Mouse (Mus musculus) erythroblast, embryonic 14.5 days (primary cell): ENCODE results near the gene Slc26a9.

Experiments used
- GATA1 ChIP-seq: IDR thresholded peaks from 2 replicates; pipeline ENCODE4 v1.6.1; 2012; ENCODE audit warnings: low read length, inconsistent platforms, mixed read lengths
- TAL1 ChIP-seq: IDR thresholded peaks from 3 replicates; pipeline ENCODE4 v1.6.1; 2012; ENCODE audit warnings: low read length, inconsistent platforms, mixed read lengths

- TF ChIP-seq TAL1 (no peak), GATA1 (no peak)
These were observed 7.3 kb upstream of the Slc26a9 start for GRCm38 (mm10) chr1:131736494-131736893.
